Mouse (Mus musculus) liver, embryonic 16.5 days (tissue): ENCODE results near the gene Rpl10a. TPM values are rescaled to one million over a fixed set of nuclear protein-coding genes. Genes with fewer than 3 reads are reported as not detected.
"Not testable (repeated sequence)": the region's sequence is repeated elsewhere in the genome, so short reads cannot be mapped to it uniquely, and the experiment has no call there.

ENCODE experiments used
- ATAC-seq: fragments of 200-750 bp; cut with Nextera tagmentation; 2 replicates; pipeline ENCODE4 v1.8.0; 2017; ENCODE audit warnings: low read depth, mild to moderate bottlenecking, moderate number of reproducible peaks, moderate library complexity
- H3K27ac ChIP-seq: fragments of 300-500 bp; sonication (generic); 2 replicates; pipeline ENCODE4 v1.5.1; 2014; ENCODE audit warnings: mild to moderate bottlenecking, low read length
- H3K27me3 ChIP-seq: fragments of 300-500 bp; sonication (generic); 2 replicates; pipeline ENCODE4 v1.6.1; 2014; ENCODE audit warnings: low read depth, low read length, mixed read lengths; ENCODE audit not compliant: control insufficient read depth, insufficient read depth
- H3K36me3 ChIP-seq: fragments of 300-500 bp; sonication (generic); 2 replicates; pipeline ENCODE4 v1.6.1; 2014; ENCODE audit warnings: mild to moderate bottlenecking; ENCODE audit not compliant: control insufficient read depth, insufficient read depth
- H3K4me1 ChIP-seq: fragments of 300-500 bp; sonication (generic); 2 replicates; pipeline ENCODE4 v1.6.1; 2014; ENCODE audit warnings: low read depth, low read length, mixed read lengths; ENCODE audit not compliant: control insufficient read depth
- H3K4me2 ChIP-seq: fragments of 300-500 bp; sonication (generic); 2 replicates; pipeline ENCODE4 v1.6.1; 2014; ENCODE audit warnings: low read depth, low read length, mixed read lengths
- H3K4me3 ChIP-seq: fragments of 300-500 bp; sonication (generic); 2 replicates; pipeline ENCODE4 v1.5.1; 2014; ENCODE audit warnings: low read depth, mild to moderate bottlenecking, low read length
- H3K9ac ChIP-seq: fragments of 300-500 bp; sonication (generic); 2 replicates; pipeline ENCODE4 v1.6.1; 2014; ENCODE audit warnings: low read depth, low read length
- H3K9me3 ChIP-seq: fragments of 300-500 bp; sonication (generic); replicated peaks from 2 replicates; pipeline ENCODE4 v1.6.1; 2016; ENCODE audit warnings: low read length; ENCODE audit not compliant: control insufficient read depth
- whole genome bisulfite sequencing: fragments of 180-500 bp; shearing (Covaris S2); extraction: QIAGEN DNeasy Blood & Tissue Kit; methylation state at CpG from one replicate; pipeline ENCODE4 v1.1.7; 2014; ENCODE audit not compliant: insufficient replicate concordance; 5-methylcytosine and 5-hydroxymethylcytosine counted together
- polyA plus RNA-seq: library from polyadenylated mRNA; unstranded; fragments of >200 nt; fragmentation: Nextera tagmentation; extraction: Ambion mirVana; gene quantifications from 2 replicates; pipeline ENCODE4 v1.2.1, GENCODE M21; 2015

Rpl10a gene
- polyA plus RNA-seq, 1 experiment from 2014 or later = 280 TPM

DNA sequence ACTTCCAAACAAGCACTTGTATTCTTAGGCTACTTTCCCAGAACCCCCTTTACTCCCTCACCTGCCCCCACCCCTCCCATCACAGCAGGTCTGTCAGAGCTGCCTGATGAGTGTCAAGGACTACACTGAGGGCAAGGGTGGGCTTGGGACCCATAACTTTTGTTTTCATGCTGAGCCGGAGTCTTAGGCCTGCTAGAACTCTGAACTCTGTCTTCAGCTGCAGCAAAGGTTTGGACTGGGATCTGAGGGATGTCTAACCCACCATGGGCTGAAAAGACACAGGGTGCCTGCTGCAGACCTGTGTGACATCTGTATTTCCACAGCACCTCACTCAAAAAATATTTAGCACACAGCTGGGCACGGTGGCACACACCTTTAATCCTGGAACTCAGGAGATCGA lies 1.3 kb upstream of the Rpl10a start:
- no peak overlapping the region for H3K27ac ChIP-seq
- ATAC-seq = no peak
- H3K27me3 ChIP-seq = no peaks in the 10 kb centered on the region
- no peak overlapping the region for H3K4me2 ChIP-seq
- 73% methylated on average over 3 of the region's 3 CpGs for WGBS
- H3K36me3 ChIP-seq = peaks cover 11% of the 10 kb centered on the region
- H3K9ac ChIP-seq = no peak overlapping the region
- no peaks in the 10 kb centered on the region for H3K9me3 ChIP-seq
- no peak overlapping the region for H3K4me3 ChIP-seq
- H3K4me1 ChIP-seq = peaks cover 16% of the 10 kb centered on the region

DNA sequence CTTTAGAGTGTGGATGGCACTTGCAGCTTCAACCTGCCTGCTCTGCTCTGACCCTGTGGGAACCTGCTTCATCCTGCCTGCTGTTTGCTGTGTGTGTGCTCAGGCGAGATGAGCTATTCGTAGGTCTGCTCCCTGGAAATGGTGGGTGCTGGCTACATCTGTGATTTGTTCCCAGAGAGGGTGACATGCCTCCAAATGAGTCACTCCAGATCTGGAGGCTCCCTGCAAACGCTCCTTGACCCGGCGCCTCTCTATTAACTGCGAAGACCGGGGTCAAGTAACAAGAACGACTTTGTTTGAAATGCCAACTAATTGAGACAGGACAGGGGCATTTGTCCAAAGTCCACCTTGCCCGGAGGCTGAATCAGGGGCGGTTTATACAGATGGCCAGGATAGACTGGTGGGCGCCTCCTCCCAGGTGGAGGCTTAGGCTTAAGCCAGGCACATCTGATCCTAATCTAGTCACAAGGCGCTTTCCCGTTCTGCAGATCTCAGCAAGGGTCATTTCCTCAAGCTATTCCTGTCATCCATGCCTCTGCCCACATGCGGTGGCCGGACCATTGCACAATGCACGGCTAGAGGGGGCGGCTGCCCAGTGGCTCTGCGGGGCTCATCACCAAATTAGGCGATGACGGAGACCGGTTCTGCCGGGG lies 472 bp upstream of the Rpl10a start:
- no peaks in the 10 kb centered on the region for H3K9me3 ChIP-seq
- peaks cover 16% of the 10 kb centered on the region for H3K4me1 ChIP-seq
- H3K9ac ChIP-seq = peak overlapping the region; percentile 68
- WGBS = 20% methylated on average over 22 of the region's 22 CpGs
- no peaks in the 10 kb centered on the region for H3K27me3 ChIP-seq
- peak overlapping the region; percentile 92 for H3K4me2 ChIP-seq
- H3K27ac ChIP-seq = peak overlapping the region; percentile 62
- H3K36me3 ChIP-seq = peaks cover 11% of the 10 kb centered on the region
- peak; percentile 36 for ATAC-seq
- H3K4me3 ChIP-seq = peak overlapping the region; percentile 83

DNA sequence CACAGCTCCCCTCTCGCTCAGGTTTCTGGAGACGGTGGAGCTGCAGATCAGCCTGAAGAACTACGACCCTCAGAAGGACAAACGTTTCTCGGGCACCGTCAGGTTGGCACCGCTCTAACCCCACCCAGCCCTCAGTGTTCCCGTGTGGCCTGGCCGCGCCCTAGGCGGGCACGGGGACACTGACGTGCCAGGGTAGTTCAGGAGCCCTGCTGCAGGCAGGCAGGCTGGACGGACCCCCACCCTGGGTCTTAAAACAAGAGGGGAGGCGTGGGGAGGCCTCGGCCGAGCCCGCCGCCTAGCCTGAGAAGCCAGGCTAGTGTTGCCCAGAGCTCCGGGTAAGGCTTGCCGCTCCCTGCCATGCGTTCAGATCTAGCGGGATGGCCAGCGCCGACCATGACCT lies 675 bp downstream of the Rpl10a start:
- peak overlapping the region; percentile 93 for H3K9ac ChIP-seq
- no peaks in the 10 kb centered on the region for H3K27me3 ChIP-seq
- H3K4me2 ChIP-seq = peak overlapping the region; percentile 92
- H3K9me3 ChIP-seq = no peaks in the 10 kb centered on the region
- peaks cover 11% of the 10 kb centered on the region for H3K36me3 ChIP-seq
- 0% methylated on average over 25 of the region's 25 CpGs for WGBS
- H3K4me3 ChIP-seq = peak overlapping the region; percentile 83
- ATAC-seq = peak; percentile 47
- peaks cover 16% of the 10 kb centered on the region for H3K4me1 ChIP-seq
- peak overlapping the region; percentile 90 for H3K27ac ChIP-seq

DNA sequence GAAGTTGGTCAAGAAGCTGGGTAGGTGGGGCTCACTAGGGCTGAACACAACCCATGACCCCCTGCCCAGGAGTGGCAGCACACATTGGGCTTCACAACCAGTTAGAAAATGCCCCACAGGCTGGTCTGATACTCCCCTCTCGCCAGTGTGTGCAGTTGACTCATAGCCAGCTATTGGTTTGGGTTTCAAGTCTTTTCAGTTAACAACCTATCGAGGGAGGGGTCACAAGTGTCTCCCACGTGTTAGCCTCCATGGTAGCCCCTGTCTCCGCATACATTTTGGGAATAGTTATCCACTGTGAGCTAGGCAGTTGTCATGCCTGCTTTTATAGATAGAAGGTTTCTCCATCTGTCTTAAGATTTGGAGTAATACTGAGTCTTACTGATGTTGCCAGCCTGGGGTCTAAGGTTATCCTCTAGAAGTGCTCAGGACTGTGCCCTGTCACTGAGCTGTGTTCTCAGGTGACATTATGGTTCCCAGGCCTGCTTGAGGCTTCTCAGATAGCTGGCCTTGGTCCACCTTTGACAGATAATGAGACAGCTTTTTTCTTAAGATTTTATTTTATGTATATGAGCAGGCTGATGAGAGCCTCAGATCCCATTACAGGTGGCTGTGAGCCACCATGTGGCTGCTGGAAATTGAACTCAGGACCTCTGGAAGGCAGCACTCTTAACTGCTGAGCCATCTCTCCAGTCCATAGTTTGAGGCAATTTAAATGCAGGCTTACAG lies 1.4 kb downstream of the Rpl10a start:
- Histone ChIP-seq H3K9ac (peak overlapping the region; percentile 93), H3K4me1 (peaks cover 16% of the 10 kb centered on the region), H3K27ac (peak overlapping the region; percentile 90), H3K27me3 (no peaks in the 10 kb centered on the region), H3K9me3 (no peaks in the 10 kb centered on the region), H3K4me2 (peak overlapping the region; percentile 92), H3K4me3 (peak overlapping the region; percentile 83), H3K36me3 (peaks cover 11% of the 10 kb centered on the region)
- 2% methylated on average over 4 of the region's 4 CpGs for WGBS
- ATAC-seq = no peak

DNA sequence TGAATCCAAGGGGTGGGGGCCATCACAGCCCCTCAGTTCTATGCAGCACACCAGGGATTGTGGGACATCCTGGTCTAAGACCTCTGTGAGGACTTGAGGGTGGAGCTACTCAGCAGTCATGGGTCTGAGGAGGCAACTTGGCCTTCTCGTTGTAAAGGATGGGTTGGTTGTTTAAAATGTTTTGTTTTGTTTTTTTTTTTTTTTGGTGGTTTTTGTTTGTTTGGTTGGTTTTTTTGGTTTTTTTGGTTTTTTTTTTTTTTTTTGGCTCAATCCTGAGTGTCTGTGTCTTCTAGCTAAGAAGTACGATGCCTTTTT lies 1.9 kb downstream of the Rpl10a start:
- WGBS = 36% methylated on average over 2 of the region's 2 CpGs
- Histone ChIP-seq H3K27me3 (no peaks in the 10 kb centered on the region), H3K9me3 (no peaks in the 10 kb centered on the region), H3K4me2 (peak overlapping the region; percentile 92), H3K27ac (peak overlapping the region; percentile 90; the same call in 1 of the 2 replicates), H3K4me1 (peaks cover 16% of the 10 kb centered on the region), H3K4me3 (peak overlapping the region; percentile 83), H3K36me3 (peaks cover 11% of the 10 kb centered on the region), H3K9ac (peak overlapping the region; percentile 93)
- no peak for ATAC-seq

DNA sequence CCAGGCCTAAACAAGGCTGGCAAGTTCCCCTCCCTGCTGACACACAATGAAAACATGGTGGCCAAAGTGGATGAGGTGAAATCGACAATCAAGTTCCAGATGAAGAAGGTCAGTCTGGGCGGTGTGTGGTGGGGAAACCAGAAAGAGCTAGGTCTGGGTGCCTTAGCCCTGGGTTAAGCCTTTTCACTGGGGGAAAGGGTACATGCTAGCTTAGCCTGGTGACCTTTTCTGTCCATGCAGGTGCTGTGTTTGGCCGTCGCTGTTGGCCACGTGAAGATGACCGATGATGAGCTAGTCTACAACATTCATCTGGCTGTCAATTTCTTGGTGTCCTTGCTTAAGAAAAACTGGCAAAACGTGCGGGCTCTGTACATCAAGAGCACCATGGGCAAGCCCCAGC lies 2.3 kb downstream of the Rpl10a start:
- WGBS = 67% methylated on average over 6 of the region's 8 CpGs
- H3K27me3 ChIP-seq, H3K9me3 ChIP-seq, ATAC-seq, H3K27ac ChIP-seq, H3K9ac ChIP-seq, H3K4me3 ChIP-seq: not testable (repeated sequence)
- 0 out of 2 replicates have a peak overlapping the region, but pooled peaks have one; percentile 92 for H3K4me2 ChIP-seq
- peaks cover 16% of the 10 kb centered on the region for H3K4me1 ChIP-seq
- peaks cover 11% of the 10 kb centered on the region for H3K36me3 ChIP-seq

DNA sequence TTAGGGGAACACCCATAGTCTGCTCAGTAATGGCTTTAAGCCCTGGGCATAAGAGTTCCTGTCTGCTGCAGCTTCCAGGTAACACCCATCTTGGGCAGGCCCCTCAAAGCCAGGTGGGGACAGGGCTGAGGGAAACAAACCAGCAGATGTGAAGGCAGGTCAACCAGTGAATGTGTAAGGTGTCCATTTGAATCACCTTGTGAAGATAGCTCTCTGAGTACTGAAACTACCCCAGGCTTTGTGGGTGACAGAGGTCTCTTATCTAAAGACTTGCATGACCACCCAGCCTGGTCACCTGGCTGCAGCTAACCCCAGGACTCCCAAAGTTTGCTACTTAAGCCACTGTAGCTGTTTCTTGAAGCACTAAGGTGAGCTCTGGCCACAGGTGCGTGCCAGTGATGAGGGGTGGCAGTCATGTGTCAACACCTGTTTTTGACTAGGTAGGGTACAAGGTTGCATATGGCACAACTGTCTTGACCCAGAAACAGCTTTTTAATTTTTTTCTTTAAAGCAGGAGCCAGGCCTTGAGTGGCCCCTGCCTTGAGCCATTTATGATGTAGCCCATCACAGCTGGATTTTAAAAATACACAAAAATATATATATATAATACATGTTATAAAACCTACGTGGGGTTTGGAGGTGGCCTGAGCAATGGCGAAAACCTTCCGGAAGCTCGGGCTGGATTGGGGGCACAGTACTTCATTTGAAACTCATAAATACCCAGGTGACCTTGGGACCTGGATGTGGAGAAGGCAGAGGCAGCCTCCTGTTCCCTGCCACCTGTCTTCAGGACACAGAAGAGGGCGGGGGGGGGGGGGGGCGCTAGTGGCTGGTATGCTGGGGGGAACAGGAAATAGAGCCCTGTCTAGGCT lies 3.2 kb downstream of the Rpl10a start:
- Histone ChIP-seq H3K9me3 (no peaks in the 10 kb centered on the region), H3K27me3 (no peaks in the 10 kb centered on the region), H3K9ac (no peak overlapping the region), H3K36me3 (peaks cover 11% of the 10 kb centered on the region), H3K4me3 (no peak overlapping the region), H3K4me1 (peaks cover 16% of the 10 kb centered on the region), H3K4me2 (no peak overlapping the region), H3K27ac (no peak overlapping the region)
- 23% methylated on average over 7 of the region's 7 CpGs for WGBS
- no peak for ATAC-seq

DNA sequence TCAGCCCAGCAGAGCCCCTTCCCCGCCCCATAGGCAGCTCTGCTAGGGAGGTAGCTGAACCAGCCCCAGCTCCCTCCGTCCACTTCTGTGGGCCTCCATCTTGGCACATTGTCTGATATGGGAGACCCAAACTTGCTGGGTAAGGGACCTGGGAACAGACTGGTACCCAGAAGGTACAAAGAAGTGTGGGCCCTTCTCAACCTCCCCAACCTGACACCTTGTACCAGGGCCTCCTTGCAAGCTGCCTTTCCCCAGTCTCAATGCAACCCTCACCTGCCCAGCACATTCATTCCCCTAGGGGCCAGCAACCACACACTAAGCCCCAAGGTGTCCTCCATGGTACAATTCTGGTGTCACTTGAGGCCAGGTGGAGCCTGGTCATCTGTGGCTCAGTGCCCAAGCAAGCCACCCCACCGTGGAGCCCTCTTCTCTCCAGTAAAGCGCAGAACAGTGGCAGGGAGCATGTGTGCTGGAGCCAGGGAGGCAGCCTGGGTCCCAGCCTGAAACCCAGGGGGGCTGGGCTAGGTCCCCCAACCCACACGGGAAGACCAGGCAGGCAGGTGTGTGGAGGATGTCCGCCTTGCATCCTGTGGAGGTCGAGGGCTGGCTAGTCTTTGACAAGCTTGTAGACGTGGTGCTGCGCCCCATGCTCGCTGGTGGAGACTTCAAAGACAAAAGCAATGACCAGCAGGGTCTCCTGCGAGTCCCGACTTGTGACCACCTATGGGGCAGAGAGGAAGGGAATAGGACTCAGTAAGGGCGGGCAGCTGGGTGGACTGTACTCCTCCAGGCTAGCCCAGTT lies 4.0 kb downstream of the Rpl10a start:
- Histone ChIP-seq H3K4me2 (no peak overlapping the region), H3K4me3 (no peak overlapping the region), H3K36me3 (peaks cover 11% of the 10 kb centered on the region), H3K4me1 (peaks cover 16% of the 10 kb centered on the region), H3K9me3 (no peaks in the 10 kb centered on the region), H3K9ac (no peak overlapping the region), H3K27me3 (no peaks in the 10 kb centered on the region), H3K27ac (no peak overlapping the region)
- 31% methylated on average over 13 of the region's 13 CpGs for WGBS
- ATAC-seq = no peak
